Mouse (Mus musculus) myocyte (in vitro differentiated cells): ENCODE results near the gene Ces1a. TPM values are rescaled to one million over a fixed set of nuclear protein-coding genes. Genes with fewer than 3 reads are reported as not detected.

Experiments used
- H3K27me3 ChIP-seq: one replicate; pipeline ENCODE4 v1.6.1; 2011; ENCODE audit not compliant: control insufficient read depth, insufficient read depth, insufficient read length
- H3K36me3 ChIP-seq: one replicate; pipeline ENCODE4 v1.6.1; 2011; ENCODE audit not compliant: control insufficient read depth, insufficient read depth
- H3K4me2 ChIP-seq: one replicate; pipeline ENCODE4 v1.6.1; 2011; ENCODE audit warnings: low read depth, control low read depth
- H3K4me3 ChIP-seq: one replicate; pipeline ENCODE4 v1.5.1; 2011; ENCODE audit warnings: mild to moderate bottlenecking, control low read depth, moderate library complexity
- H3K79me2 ChIP-seq: one replicate; pipeline ENCODE4 v1.6.1; 2011; ENCODE audit not compliant: control insufficient read depth, insufficient read depth
- H3ac ChIP-seq: one replicate; pipeline ENCODE4 v1.6.1; 2011; ENCODE audit not compliant: control insufficient read depth, insufficient read length
- CEBPB ChIP-seq: IDR thresholded peaks from 2 replicates; pipeline ENCODE4 v1.6.1; 2011; ENCODE audit warnings: mild to moderate bottlenecking, moderate library complexity; ENCODE audit not compliant: poor library complexity, insufficient read depth, severe bottlenecking
- E2F4 ChIP-seq: IDR thresholded peaks from one replicate; pipeline ENCODE4 v1.6.1; 2011; ENCODE audit warnings: mild to moderate bottlenecking, control low read depth, moderate library complexity; ENCODE audit not compliant: insufficient read depth
- MAX ChIP-seq: IDR thresholded peaks from one replicate; pipeline ENCODE4 v1.6.1; 2011; ENCODE audit warnings: low read depth, mild to moderate bottlenecking, control low read depth
- MYOD1 ChIP-seq, 3 experiments: IDR thresholded peaks; one replicate each; pipeline ENCODE4 v1.6.1; 2011; ENCODE audit warnings: control low read depth in 2 of 3, low read depth in 2 of 3, mild to moderate bottlenecking in 2 of 3, moderate library complexity in 1 of 3; ENCODE audit not compliant: insufficient read length in 2 of 3, control insufficient read depth in 1 of 3
- MYOG ChIP-seq, 3 experiments: IDR thresholded peaks; one replicate each; pipeline ENCODE4 v1.6.1; 2011; ENCODE audit warnings: control low read depth in 2 of 3, low read depth in 2 of 3, mild to moderate bottlenecking in 2 of 3; ENCODE audit not compliant: insufficient read length in 2 of 3, control insufficient read depth in 1 of 3, insufficient read depth in 1 of 3
- POLR2A ChIP-seq: IDR thresholded peaks from one replicate; pipeline ENCODE4 v1.6.1; 2011; ENCODE audit warnings: low read depth, mild to moderate bottlenecking, control low read depth, moderate library complexity; ENCODE audit not compliant: insufficient read length
- POLR2AphosphoS2 ChIP-seq: IDR thresholded peaks from one replicate; pipeline ENCODE4 v1.6.1; 2011; ENCODE audit warnings: low read depth, control low read depth; ENCODE audit not compliant: insufficient read length
- REST ChIP-seq: IDR thresholded peaks from one replicate; pipeline ENCODE4 v1.6.1; 2011; ENCODE audit warnings: mild to moderate bottlenecking, control low read depth, moderate library complexity; ENCODE audit not compliant: insufficient read depth, insufficient read length
- SRF ChIP-seq: IDR thresholded peaks from one replicate; pipeline ENCODE4 v1.6.1; 2011; ENCODE audit warnings: low read depth; ENCODE audit not compliant: control insufficient read depth, insufficient read length
- TCF12 ChIP-seq: IDR thresholded peaks from one replicate; pipeline ENCODE4 v1.6.1; 2011; ENCODE audit warnings: mild to moderate bottlenecking, control low read depth; ENCODE audit not compliant: poor library complexity, insufficient read depth, severe bottlenecking
- TCF3 ChIP-seq: IDR thresholded peaks from one replicate; pipeline ENCODE4 v1.6.1; 2011; ENCODE audit warnings: low read depth, control low read depth; ENCODE audit not compliant: insufficient read length
- USF1 ChIP-seq: IDR thresholded peaks from one replicate; pipeline ENCODE4 v1.6.1; 2011; ENCODE audit warnings: low read depth, mild to moderate bottlenecking, control low read depth, moderate library complexity
- polyA plus RNA-seq: library from polyadenylated mRNA; unstranded; fragments of >200 nt; fragmentation: generic; extraction: Trizol; gene quantifications from one replicate; pipeline ENCODE4 v1.2.1, GENCODE M21; 2012; ENCODE audit warnings: missing spikeins

The Ces1a gene
- polyA plus RNA-seq, 1 experiment = 0.16 TPM

GRCm38 (mm10) chr8:93079887-93080286 lies 31.9 kb upstream of the Ces1a start, which contains the start of gene Ces1b:
Gene Ces1b, minus strand, starts transcription at chr8:93080017.
- Histone ChIP-seq H3K79me2 (no peaks in the 10 kb centered on the region), H3ac (no peak within 1 kb of the TSS), H3K4me3 (no peak within 1 kb of the TSS), H3K4me2 (no peak within 1 kb of the TSS), H3K27me3 (no peaks in the 10 kb centered on the region), H3K36me3 (no peaks in the 10 kb centered on the region)
- no peak for TF ChIP-seq USF1
- TF ChIP-seq E2F4 = no peak
- TF ChIP-seq TCF3 = no peak
- no peak for TF ChIP-seq CEBPB
- no peak for TF ChIP-seq POLR2A
- TF ChIP-seq MYOD1 (IDR thresholded peaks at IDR 0.05; ENCODE audit: control insufficient read depth in 1 of 3, insufficient read length in 2 of 3, low read depth in 2 of 3) = no peak
- no peak for TF ChIP-seq REST
- no peak for TF ChIP-seq SRF
- TF ChIP-seq MYOG (IDR thresholded peaks at IDR 0.05; ENCODE audit: control insufficient read depth in 1 of 3, insufficient read depth in 1 of 3, insufficient read length in 2 of 3, low read depth in 2 of 3) = no peak
- no peak for TF ChIP-seq TCF12
- TF ChIP-seq POLR2AphosphoS2 = no peak
- no peak for TF ChIP-seq MAX

DNA sequence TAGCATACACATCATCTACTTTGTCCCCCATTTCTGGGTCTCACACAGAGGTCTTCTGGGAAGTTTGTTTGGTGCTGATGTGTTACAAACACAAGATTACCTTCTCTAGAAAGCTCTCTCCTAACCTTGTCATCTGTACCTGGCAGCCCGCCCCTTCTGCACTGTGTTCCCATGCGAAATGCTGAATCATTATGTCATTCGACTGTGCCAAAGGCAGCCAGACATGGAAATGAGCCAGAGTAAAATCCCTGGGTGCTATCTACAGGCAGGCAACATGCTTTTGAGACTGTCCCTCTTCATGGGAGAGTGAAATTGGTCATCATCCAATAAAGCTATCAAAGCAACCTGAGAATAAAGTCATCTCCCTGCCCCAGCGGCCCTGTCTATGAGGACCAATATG lies 27.3 kb upstream of the Ces1a start:
- TF ChIP-seq POLR2AphosphoS2 (no peak), MYOG (IDR thresholded peaks at IDR 0.05; ENCODE audit: control insufficient read depth in 1 of 3, insufficient read depth in 1 of 3, insufficient read length in 2 of 3, low read depth in 2 of 3) (no peak), POLR2A (no peak), E2F4 (no peak), TCF12 (no peak), MYOD1 (IDR thresholded peaks at IDR 0.05; ENCODE audit: control insufficient read depth in 1 of 3, insufficient read length in 2 of 3, low read depth in 2 of 3) (no peak), USF1 (no peak), CEBPB (no peak), REST (no peak), MAX (no peak), TCF3 (no peak), SRF (no peak)
- no peaks in the 10 kb centered on the region for H3K36me3 ChIP-seq
- H3ac ChIP-seq = no peak overlapping the region
- no peaks in the 10 kb centered on the region for H3K27me3 ChIP-seq
- no peak overlapping the region for H3K4me2 ChIP-seq
- no peaks in the 10 kb centered on the region for H3K79me2 ChIP-seq
- H3K4me3 ChIP-seq = no peak overlapping the region

- Histone ChIP-seq H3K4me2 (no peak overlapping the region), H3K36me3 (no peaks in the 10 kb centered on the region), H3K4me3 (no peak overlapping the region), H3K79me2 (no peaks in the 10 kb centered on the region), H3K27me3 (no peaks in the 10 kb centered on the region), H3ac (no peak overlapping the region)
- no peak for TF ChIP-seq MYOG (IDR thresholded peaks at IDR 0.05; ENCODE audit: control insufficient read depth in 1 of 3, insufficient read depth in 1 of 3, insufficient read length in 2 of 3, low read depth in 2 of 3)
- TF ChIP-seq MAX = no peak
- TF ChIP-seq TCF12 = no peak
- TF ChIP-seq REST = no peak
- no peak for TF ChIP-seq POLR2A
- no peak for TF ChIP-seq MYOD1 (IDR thresholded peaks at IDR 0.05; ENCODE audit: control insufficient read depth in 1 of 3, insufficient read length in 2 of 3, low read depth in 2 of 3)
- TF ChIP-seq USF1 = no peak
- TF ChIP-seq E2F4 = no peak
- no peak for TF ChIP-seq TCF3
- TF ChIP-seq SRF = no peak
Observed at GRCm38 (mm10) chr8:93063416-93064117, 15.6 kb upstream of the Ces1a start.

GRCm38 (mm10) chr8:93059185-93059584 lies 11.2 kb upstream of the Ces1a start:
- Histone ChIP-seq H3K36me3 (no peaks in the 10 kb centered on the region), H3K27me3 (no peaks in the 10 kb centered on the region), H3K4me3 (no peak overlapping the region), H3ac (no peak overlapping the region), H3K4me2 (no peak overlapping the region), H3K79me2 (no peaks in the 10 kb centered on the region)
- TF ChIP-seq SRF = no peak
- TF ChIP-seq TCF3 = no peak
- TF ChIP-seq USF1 = no peak
- no peak for TF ChIP-seq POLR2AphosphoS2
- no peak for TF ChIP-seq E2F4
- TF ChIP-seq POLR2A = no peak

GRCm38 (mm10) chr8:93055238-93055637 lies 7.2 kb upstream of the Ces1a start:
- Histone ChIP-seq H3K4me2 (no peak overlapping the region), H3ac (no peak overlapping the region), H3K36me3 (no peaks in the 10 kb centered on the region), H3K27me3 (no peaks in the 10 kb centered on the region), H3K79me2 (no peaks in the 10 kb centered on the region), H3K4me3 (no peak overlapping the region)
- TF ChIP-seq MYOD1 (IDR thresholded peaks at IDR 0.05; ENCODE audit: control insufficient read depth in 1 of 3, insufficient read length in 2 of 3, low read depth in 2 of 3) (no peak), CEBPB (no peak), MYOG (IDR thresholded peaks at IDR 0.05; ENCODE audit: control insufficient read depth in 1 of 3, insufficient read depth in 1 of 3, insufficient read length in 2 of 3, low read depth in 2 of 3) (no peak), POLR2AphosphoS2 (no peak), TCF12 (no peak), E2F4 (no peak), SRF (no peak), POLR2A (no peak), REST (no peak), USF1 (no peak), MAX (no peak), TCF3 (no peak)
